Mouse (Mus musculus): Measurements from ENCODE around the gene Csnk2a2.

Gene Csnk2a2

GRCm38 (mm10) chr8:95490006-95490405 is at the start of gene Csnk2a2:
Gene Csnk2a2 (minus strand): TSS chr8:95490039.
- DNase-seq, result no peak

- no peak for DNase-seq
These were observed 49.6 kb upstream of the Csnk2a2 start for GRCm38 (mm10) chr8:95539487-95539886.

GRCm38 (mm10) chr8:95533584-95534387 is 43.9 kb upstream of the Csnk2a2 start, which contains the start of gene Ccdc113:
Gene Ccdc113 (plus strand): TSS chr8:95534085.
- DNase-seq, result peak; percentile 71 to 73

- no peak for DNase-seq
These were observed 42.4 kb upstream of the Csnk2a2 start for GRCm38 (mm10) chr8:95532206-95532605.

- DNase-seq, result no peak
These were observed 39.0 kb upstream of the Csnk2a2 start for GRCm38 (mm10) chr8:95528750-95529310.

GRCm38 (mm10) chr8:95528194-95528593 is 38.4 kb upstream of the Csnk2a2 start:
- DNase-seq, result no peak

GRCm38 (mm10) chr8:95523991-95524390 is 34.2 kb upstream of the Csnk2a2 start:
- no peak for DNase-seq

- DNase-seq, result no peak
These were observed 27.1 kb upstream of the Csnk2a2 start for GRCm38 (mm10) chr8:95516928-95517327.

- DNase-seq, result no peak
These were observed 23.4 kb upstream of the Csnk2a2 start for GRCm38 (mm10) chr8:95513219-95513618.

- no peak for DNase-seq
These were observed 22.4 kb upstream of the Csnk2a2 start for GRCm38 (mm10) chr8:95512257-95512656.

GRCm38 (mm10) chr8:95506245-95506644 is 16.4 kb upstream of the Csnk2a2 start:
- peak in 1 of 2 experiments; percentile 12 for DNase-seq

- DNase-seq, result no peak
These were observed 15.8 kb upstream of the Csnk2a2 start for GRCm38 (mm10) chr8:95505606-95506005.

- no peak for DNase-seq
These were observed 15.0 kb upstream of the Csnk2a2 start for GRCm38 (mm10) chr8:95504835-95505234.

- DNase-seq, result no peak
These were observed 12.6 kb upstream of the Csnk2a2 start for GRCm38 (mm10) chr8:95502431-95502830.

- no peak for DNase-seq
These were observed 10.6 kb upstream of the Csnk2a2 start for GRCm38 (mm10) chr8:95500436-95500835.

GRCm38 (mm10) chr8:95499266-95500064 is 9.6 kb upstream of the Csnk2a2 start:
- peak; percentile 41 to 69 for DNase-seq

GRCm38 (mm10) chr8:95497821-95498220 is 8.0 kb upstream of the Csnk2a2 start:
- DNase-seq, result no peak

- no peak for DNase-seq
These were observed 6.6 kb upstream of the Csnk2a2 start for GRCm38 (mm10) chr8:95496420-95496819.

- DNase-seq, result no peak
These were observed 5.6 kb upstream of the Csnk2a2 start for GRCm38 (mm10) chr8:95495444-95495843.

GRCm38 (mm10) chr8:95492057-95492456 is 2.2 kb upstream of the Csnk2a2 start:
- no peak for DNase-seq

GRCm38 (mm10) chr8:95488698-95489332 is 1.0 kb downstream of the Csnk2a2 start:
- peak; percentile 93 for DNase-seq

- peak; percentile 16 to 20 for DNase-seq
These were observed 1.8 kb downstream of the Csnk2a2 start for GRCm38 (mm10) chr8:95487800-95488697.
